Mouse (Mus musculus): ENCODE results near the gene 1700020L24Rik.

1700020L24Rik gene

GRCm38 (mm10) chr11:83437377-83437776 lies at the start of gene 1700020L24Rik:
TSS of gene 1700020L24Rik (plus strand) at chr11:83437677.
- no peak for DNase-seq (ENCODE audit: low spot score in 2 of 2)

- peak in 1 of 2 experiments; percentile 61 for DNase-seq (ENCODE audit: low spot score in 2 of 2)
Observed at GRCm38 (mm10) chr11:83393062-83393461, 44.4 kb upstream of the 1700020L24Rik start.

- DNase-seq (ENCODE audit: low spot score in 2 of 2), result no peak
Observed at GRCm38 (mm10) chr11:83394802-83395439, 42.6 kb upstream of the 1700020L24Rik start.

GRCm38 (mm10) chr11:83397626-83398025 lies 39.9 kb upstream of the 1700020L24Rik start:
- DNase-seq (ENCODE audit: low spot score in 2 of 2), result no peak

DNA sequence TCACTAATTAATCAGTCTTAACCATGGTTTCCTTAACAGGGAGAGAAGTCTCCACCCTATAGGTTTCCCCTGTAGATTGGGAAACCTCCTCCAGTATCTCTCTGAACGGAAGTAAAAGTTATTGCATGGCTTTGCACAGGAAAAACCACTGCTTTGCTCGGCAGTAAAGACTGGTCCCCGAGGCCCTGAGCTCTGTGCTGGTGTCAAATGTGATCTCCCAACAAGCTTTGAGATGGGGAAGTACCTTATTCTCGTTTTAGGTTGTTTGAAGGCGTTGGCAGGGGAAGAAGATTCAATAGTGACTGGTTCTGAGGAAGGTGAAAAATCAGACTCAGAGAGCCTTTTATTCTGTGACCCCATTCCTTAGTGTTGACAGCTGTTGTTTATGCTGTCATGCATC lies 38.8 kb upstream of the 1700020L24Rik start:
- DNase-seq (ENCODE audit: low spot score in 2 of 2), result no peak

DNA sequence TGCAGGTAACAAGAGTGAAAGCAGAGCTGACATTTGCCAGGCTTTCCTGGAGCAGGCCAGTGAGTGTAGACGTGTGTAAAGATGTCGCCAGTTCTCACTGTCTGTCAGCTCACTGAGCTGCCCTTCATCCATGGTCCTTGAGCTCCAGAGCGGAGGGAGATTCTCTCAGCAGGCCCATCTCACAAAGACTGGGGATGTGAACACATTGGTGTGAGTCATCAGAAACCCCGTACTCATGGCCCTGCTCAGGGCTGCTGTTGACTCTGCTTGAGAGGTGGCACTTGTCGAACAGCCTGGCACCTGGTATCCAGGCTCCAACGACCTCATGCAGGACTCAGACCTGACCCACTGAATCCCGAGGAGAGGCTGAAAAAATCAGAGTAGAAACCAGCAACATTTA lies 33.7 kb upstream of the 1700020L24Rik start:
- no peak for DNase-seq (ENCODE audit: low spot score in 2 of 2)

- DNase-seq (ENCODE audit: low spot score in 2 of 2), result peak in 1 of 2 experiments; percentile 68
Observed at GRCm38 (mm10) chr11:83406391-83406790, 31.1 kb upstream of the 1700020L24Rik start.

DNA sequence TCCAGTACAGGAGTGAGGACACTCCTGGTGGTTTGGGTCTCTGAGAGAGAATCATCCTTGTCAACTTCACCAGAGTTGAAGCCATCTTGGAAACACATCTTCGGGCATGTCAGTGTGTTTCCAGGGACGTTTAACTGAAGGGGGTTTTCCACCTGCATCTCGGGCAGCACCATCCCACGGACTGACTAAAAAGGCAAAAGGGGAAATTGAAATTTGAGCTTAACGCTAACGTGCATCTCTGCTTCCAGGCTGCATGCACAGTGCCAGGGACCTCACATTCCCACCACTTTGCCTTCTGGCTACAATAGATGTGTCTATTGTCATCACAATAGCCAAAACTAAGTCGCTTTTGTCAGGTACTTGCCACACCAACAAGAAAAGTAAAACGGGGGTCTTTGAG lies 29.2 kb upstream of the 1700020L24Rik start:
- no peak for DNase-seq (ENCODE audit: low spot score in 2 of 2)

GRCm38 (mm10) chr11:83409087-83409754 lies 28.3 kb upstream of the 1700020L24Rik start, which contains the start of gene Rasl10b:
TSS of gene Rasl10b (plus strand) at chr11:83409137.
- no peak for DNase-seq (ENCODE audit: low spot score in 2 of 2)

DNA sequence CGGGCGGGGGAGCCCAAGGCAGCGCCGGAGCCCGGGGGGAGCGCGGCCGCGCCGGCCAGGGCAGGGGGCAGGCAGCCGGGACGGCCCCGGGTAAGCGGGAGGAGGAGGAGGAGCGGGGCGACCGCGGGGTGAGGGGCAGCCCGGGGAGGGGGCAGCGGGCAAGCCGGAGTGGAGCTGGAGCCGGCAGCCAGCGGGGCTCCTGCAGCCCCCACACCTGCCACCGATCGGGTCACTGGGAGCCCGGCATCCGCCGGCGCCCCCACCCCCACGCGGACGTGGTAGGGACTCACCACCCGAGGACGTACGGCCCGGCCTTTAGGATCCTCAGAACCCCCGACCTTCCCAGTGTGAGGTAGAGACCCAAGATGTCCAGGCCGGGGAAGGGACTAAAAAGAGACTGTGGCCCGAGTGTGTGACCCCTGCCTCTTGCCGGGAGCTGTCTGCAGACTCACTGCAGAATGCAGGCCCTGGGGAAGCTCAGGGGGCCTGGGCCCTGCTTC lies 27.6 kb upstream of the 1700020L24Rik start:
- DNase-seq (ENCODE audit: low spot score in 2 of 2), result no peak

DNA sequence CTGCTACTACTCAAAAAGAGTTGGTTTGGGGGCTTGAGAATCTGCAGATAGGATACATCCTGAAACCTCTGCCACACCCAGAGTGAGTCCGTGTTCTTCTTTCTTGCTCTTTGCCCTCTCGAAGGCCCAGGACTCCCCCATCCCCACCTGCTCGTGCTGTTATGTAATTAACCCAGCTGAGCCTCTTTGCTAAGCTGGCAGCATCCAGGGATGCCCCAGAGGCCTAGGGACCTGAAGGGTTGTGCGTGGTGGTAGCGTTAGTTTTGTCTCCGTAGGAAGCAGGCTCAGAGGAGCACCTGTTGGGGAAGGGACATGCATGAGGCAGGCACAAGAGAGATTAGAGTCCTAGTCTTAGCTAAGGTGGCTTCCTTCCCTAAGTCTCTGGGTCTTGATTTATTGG lies 27.0 kb upstream of the 1700020L24Rik start:
- no peak for DNase-seq (ENCODE audit: low spot score in 2 of 2)

GRCm38 (mm10) chr11:83417080-83417479 lies 20.4 kb upstream of the 1700020L24Rik start:
- DNase-seq (ENCODE audit: low spot score in 2 of 2), result no peak

- DNase-seq (ENCODE audit: low spot score in 2 of 2), result no peak
Observed at GRCm38 (mm10) chr11:83417708-83418107, 19.8 kb upstream of the 1700020L24Rik start.

GRCm38 (mm10) chr11:83418566-83418965 lies 18.9 kb upstream of the 1700020L24Rik start:
- DNase-seq (ENCODE audit: low spot score in 2 of 2), result peak; percentile 50 to 82

DNA sequence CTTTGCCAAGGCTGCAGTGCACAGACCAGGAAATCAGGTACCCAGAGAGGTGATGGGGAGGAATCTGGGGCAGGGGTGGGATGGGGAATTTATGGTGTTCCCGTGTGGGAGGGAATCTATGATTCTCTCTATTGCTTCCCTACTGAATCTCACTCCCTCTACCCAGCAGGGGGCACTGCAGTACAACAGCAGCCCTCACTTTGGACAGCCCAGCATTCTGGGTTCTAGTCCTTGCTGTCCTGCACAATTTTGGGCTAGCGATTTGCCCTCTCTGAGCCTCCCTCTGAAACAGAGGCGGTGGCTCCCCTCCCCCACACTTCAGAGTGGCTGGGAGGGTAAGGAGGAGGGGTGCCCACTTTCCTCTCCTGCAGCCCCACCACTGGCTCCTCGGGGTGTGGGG lies 17.1 kb upstream of the 1700020L24Rik start:
- no peak for DNase-seq (ENCODE audit: low spot score in 2 of 2)

DNA sequence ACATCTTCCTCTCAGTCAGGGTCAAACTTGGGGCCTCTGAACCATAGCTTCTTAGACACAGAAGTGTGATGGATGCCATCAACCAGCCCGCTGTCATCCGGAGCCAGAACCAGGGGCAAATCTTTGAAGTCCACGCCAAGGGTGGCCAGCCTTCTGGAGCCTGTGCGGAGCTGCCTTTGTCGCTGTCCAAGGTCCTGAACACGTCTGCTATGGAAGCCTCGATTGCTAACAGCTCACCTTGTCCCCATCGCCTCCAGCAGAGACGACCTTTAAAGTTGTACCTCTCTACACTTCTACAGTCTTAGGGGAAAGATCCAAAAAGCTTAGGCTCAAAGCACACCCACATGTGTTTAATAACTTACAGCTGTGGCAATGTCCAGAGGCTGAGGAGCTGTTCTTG lies 16.2 kb upstream of the 1700020L24Rik start:
- no peak for DNase-seq (ENCODE audit: low spot score in 2 of 2)

- DNase-seq (ENCODE audit: low spot score in 2 of 2), result peak; percentile 76 to 85
Observed at GRCm38 (mm10) chr11:83424681-83425080, 12.8 kb upstream of the 1700020L24Rik start.

DNA sequence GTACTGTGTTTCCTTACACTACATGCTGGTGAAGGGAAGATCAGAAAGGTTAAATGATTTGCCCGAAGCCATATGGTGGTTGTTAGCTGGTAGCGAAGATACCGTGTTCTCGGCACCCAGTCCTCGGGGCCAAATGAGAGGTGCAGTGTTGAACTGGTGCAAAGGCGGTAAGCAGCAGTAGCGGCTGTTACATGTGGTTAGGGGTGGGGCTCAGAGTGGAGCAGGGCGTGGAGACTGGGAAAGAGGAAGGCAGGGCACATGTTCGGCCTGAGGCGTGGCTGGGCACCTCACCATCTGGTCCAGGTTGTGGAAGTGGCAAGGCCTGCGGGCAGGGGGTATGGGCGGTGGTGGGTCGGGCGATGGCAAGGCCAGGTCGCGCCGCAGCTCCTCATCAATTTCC lies 10.5 kb upstream of the 1700020L24Rik start:
- no peak for DNase-seq (ENCODE audit: low spot score in 2 of 2)

DNA sequence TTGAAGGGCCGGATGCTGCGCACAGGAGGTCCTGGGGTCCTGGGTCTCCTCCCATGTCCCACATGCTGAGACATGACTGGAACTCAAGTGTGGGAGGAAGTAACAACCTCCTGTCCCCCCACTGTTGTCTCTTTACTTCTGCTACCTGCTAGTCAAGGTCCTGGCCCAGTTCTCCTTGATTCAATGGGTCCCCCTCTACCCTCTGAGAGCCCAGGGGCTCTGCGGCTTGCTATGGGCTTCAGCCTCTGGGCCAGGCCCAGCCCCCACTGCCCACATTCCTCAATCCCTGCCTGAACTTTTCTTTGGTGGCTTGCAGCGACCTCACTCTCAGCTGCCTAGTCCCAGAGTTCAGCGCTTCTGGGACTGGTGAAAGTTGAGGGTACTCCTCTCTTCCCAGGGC lies 8.1 kb upstream of the 1700020L24Rik start, which contains the start of gene Gas2l2:
Gene Gas2l2 (minus strand): TSS at position 101 of the 400 bp plus-strand sequence.
- DNase-seq (ENCODE audit: low spot score in 2 of 2), result no peak

GRCm38 (mm10) chr11:83432533-83432932 lies 4.9 kb upstream of the 1700020L24Rik start:
- no peak for DNase-seq (ENCODE audit: low spot score in 2 of 2)

- no peak for DNase-seq (ENCODE audit: low spot score in 2 of 2)
Observed at GRCm38 (mm10) chr11:83439426-83440060, 2.1 kb downstream of the 1700020L24Rik start.

Data from frontal cortex, postnatal 36 days (tissue).